Mouse (Mus musculus): ENCODE results near the gene Card11.

- no peak for TF ChIP-seq CTCF (IDR thresholded peaks at IDR 0.05; ENCODE audit: extremely low read depth, insufficient read depth, insufficient read length, insufficient replicate concordance)
- no peak for TF ChIP-seq POLR2A (IDR thresholded peaks at IDR 0.05; ENCODE audit: low read depth, low read length)
These were observed 32.6 kb upstream of the Card11 start for GRCm38 (mm10) chr5:141033001-141033400.
